Mouse (Mus musculus) ovary, postnatal 14 days (tissue): Measurements from ENCODE around the gene Gngt2.
A peak's percentile ranks its signal among the peaks of the same experiment; 100 is the strongest.
"Not testable (repeated sequence)": the region's sequence is repeated elsewhere in the genome, so short reads cannot be mapped to it uniquely, and the experiment has no call there.

Experiments used
- DNase-seq: peaks from one replicate; pipeline ENCODE4 v3.0.0; 2022; ENCODE audit warnings: low spot score

The Gngt2 gene

DNA sequence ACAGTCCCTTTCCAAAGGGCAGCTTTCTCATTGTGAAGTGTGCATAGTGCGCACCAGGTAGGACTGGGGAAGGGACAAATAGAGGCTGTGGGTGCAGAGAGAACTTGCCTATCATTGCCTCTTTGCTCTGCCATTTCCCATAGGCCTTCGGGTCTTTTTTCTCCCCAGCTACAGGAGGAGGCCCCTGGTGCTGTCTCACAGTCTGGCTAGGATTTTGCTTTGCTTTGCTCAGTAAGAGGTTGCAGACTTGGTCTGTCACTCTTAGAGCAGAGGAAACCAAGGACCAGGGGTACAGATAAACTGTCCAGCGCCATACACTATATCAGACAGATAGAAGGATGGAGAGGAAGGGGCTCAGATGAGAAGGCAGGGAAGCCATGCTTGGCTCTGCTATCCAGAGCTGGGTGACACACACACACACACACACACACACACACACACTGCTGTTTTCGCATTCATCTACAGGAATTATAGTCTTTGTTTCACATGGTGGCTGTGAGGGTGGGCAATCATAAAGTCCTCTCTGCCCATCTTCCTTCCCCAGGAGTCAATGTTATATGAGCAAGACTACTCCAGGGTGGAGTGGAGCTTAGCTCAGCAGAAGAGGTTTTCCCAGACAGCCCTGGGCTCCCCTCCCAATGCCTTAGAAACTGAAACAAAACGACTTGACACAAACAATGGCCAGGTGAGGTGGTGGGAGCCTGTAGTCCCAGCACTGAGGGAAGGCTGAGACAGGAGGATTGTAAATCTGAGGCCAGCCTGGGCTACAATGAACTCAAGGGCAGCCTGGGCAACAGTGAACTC lies 3.9 kb downstream of the Gngt2 start:
- no peak for DNase-seq

DNA sequence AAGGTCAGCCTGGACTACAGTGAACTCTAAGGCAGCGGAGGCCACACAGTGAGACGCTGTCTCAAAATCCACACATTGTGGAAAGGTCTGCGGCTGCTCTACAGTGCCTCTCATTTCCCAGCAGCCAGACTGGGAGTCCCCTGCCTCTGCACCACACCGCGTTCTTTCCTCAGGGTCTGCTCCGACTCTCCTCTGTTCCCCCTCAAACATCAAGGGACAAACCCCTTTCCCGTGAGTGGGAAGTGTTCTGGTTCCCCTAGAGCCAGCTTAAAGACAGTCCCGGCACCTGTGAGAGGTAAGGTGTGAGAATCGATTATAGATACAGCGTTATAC lies 4.4 kb downstream of the Gngt2 start:
- DNase-seq: no peak

DNA sequence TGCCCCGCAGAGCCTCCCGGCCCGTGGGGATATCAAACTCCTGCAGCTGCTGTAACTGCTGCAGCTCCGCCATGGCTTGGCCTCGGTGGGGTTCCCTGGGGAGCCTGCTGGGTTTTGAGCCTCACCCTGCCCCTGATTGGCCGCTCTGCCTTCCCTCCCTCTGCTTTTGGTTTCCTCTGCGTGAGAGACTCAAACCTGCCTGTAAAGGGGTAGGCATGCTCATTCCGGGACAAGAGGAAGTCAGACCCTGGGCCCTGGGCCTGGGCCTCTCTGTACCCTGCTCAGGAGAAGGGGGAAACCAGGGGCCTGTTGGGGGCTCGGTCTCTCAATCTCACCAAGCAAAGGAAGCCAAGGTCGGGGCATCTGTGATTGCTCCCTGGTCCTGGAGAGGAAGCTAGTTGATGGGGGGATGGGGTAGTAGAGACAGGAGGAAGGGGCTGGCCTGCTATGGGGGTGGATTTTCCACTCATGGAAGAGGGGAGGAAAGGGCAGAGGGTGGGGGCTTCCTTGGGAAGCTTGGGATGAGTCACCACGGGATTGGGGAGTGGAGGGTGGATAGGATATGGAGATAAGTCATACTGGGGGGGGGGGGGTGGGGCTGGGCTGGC lies 5.2 kb downstream of the Gngt2 start, which contains the start of gene Abi3:
Abi3 (minus strand) TSS at position 403 of the 608 bp plus-strand sequence.
- DNase-seq: no peak

DNA sequence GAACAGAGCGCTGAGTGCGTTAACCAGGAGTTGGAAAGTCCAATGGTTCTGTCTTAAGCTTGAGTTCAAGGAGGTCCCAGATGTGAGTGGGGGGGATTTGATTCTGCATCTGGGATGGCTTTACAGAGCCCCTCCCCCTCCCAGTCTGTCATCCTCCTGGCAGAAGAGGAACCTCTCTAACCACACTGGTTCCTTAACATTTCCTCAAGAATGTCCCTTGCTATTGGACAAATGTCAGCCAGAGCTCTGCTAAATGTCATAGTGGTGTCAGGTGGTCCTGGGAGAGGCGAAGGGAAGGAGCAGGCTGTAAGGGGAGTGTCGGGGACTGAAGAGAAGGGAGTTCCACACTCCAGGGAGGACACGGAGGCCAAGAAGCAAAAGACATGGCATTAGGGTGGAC lies 5.9 kb downstream of the Gngt2 start:
- no peak for DNase-seq

DNA sequence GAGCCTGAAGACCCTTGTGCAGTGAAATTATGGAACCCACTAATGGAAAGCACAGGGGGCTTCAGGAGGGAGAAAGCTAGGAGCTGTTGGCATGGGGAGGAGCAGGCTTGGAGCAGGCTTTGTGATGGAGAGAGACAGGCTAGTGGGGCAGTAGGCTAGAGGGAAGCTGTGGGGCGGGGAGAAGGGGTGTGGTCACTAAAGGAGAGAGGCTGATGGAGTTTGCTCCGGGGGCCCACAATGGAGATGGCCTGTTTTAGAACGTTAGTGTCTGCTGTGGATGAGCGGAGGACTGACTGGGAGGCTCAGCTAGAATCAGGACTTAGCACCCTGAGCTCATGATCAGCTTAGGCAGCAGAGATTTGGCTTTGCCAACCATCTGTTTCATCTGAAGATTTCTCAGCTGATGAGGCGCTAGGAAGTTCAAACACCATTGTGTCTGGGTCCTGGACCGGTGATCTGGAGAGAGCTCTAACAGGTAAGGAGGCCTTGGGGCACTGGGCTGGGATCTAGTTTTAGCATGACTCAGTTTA lies 6.5 kb downstream of the Gngt2 start:
- DNase-seq: no peak

DNA sequence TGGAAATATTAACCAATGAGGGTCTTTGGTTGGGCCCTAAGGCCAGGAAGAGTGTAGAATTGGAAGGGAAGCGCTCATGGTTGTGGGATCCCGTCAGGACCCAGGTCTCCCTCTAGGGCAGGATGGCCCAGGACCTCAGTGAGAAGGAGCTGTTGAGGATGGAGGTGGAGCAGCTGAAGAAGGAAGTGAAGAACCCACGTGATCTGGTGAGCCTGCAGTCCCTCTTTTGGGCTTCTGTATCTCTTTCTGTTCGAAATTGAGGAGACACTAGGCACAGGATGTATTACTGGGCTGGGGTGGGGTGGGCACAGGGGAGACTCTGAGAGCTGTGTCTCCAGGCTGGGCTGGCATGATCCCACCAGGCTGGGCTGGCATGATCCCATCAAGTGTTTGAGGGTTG lies 7.9 kb downstream of the Gngt2 start:
- no peak for DNase-seq

DNA sequence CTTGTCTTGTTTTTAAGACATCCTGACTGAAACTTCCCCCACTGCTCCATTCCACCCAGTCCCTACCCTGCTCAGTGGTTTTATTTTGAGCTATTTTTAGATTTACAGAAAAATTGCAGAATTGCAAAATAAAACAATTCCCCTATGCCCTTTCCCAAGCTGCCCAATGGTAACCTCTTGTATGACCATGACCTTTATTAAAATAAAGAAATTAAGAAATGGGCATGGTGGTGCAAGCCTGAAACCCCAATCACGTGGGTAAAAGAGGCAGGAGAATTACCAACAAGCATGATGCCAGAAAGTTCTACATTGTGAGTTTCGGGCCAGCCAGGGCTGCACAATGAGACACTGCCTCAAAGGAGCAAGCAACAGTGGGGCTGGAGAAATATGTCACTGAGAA lies 13.9 kb downstream of the Gngt2 start:
- DNase-seq: no peak

DNA sequence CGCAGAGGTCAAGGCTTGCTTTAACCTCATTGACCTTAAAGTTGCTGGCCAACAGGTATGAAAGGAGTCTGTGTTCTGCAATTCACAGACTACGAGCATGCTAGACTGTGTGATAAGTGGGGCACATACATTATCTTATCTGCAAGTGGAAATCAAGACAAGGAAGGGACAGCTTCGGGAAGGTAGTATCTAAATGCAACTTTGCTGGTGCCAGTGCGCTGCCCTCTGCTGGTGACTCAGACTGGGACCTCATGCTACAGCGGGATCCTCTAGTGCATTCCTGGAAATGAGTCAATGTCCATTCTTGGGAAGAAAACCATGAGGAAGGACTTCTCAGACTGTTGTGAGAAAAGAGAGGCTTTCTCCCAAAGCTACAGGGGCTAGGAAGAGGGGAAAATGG lies 16.7 kb downstream of the Gngt2 start:
- DNase-seq: peak; percentile 44

DNA sequence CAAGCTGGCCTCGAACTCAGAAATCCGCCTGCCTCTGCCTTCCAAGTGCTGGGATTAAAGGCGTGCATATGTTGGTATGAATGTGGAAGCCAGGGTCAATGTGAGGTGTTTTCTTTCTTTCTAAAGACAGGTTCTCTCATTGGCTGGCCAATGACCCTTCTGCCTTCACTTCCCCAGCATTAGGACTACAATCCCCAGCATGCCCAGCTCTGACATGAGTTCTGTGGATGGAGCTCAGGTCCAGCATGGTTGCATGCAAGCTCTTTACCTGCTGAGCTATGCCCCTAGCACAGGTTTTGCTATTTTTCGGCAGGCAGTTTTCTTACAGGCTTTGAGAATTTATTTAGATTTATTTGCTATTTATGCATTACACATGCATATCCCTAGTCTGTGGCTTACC lies 20.3 kb downstream of the Gngt2 start:
- DNase-seq: no peak

DNA sequence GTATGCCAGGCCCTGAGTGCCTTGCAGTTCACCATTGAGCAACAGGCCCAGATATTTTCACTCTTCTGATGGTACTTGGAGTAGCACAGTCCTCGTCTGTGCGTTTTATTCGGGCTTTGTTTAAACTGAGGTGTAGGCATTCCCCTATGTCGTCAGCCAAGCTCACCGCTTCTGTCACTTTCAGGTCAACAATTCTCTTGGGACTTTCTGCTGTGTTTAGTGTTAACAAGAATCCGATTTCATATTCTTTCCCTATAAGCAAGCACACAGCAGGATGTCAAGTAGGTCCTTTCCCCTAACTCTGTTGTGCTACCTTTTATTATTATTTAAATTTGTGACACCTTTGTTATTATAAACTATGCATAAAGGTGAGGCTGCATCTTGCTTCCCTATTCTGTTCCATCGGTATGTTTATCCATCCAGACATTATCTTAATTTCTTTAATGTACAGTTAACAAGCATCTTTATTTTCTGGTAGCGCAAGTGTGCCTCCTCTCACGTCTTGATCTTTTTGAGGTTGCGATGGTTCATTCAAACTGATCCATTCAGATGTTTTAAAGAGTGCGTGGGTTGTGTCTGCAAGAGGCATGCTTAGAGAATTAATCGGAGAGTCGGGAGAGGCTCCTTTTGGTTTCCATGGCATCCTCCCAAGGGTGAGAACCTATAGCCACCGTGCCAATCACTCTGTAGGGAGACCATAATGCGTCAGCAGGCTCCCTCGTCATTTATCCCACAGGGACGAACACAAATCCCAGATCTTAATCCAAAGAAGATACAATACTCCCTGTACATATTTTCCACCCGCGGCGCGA lies 20.9 kb downstream of the Gngt2 start:
- no peak for DNase-seq

DNA sequence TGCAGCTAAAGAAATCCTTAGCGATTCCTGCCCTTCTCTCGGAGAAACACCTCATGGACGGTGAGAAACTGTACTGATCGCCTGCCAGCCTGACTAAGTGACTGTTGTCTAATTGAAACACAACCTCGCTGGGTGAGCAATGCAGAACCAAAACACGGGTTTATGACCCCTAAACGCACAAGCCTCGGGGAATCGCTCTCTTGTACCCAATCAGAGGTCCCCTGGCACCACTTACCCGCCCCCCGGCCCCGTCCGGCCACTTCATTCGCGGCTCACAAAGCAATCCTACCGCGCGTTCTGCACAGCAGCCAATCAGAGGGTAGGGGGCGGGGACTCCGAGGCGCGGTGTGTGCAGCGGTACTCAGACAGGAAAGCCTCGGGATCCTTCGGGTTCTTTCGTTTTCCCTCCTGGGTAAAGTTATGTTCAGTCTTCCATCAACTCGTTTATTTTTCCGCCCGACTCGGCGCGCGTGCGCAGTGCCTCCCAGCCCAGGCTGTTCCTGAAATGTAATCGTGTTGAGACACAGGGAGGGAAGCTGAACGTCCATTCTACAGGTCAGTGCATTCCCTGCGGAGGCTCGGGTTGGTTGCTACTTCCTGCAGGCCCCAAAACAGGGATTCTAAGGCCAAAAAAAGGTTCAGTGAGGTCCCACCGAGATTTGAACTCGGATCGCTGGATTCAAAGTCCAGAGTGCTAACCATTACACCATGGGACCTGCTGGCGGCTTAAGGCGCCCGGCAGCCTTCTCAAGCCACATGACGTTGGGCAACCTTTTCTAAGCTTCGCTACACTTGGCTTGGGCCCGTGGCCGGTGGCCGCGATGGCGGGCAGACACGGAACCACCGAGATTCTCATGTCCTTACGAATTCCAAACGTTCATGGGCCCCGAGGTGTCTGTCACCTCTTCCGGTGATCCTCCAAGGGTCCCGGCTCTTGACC lies 21.8 kb downstream of the Gngt2 start:
- peak; percentile 99 for DNase-seq

DNA sequence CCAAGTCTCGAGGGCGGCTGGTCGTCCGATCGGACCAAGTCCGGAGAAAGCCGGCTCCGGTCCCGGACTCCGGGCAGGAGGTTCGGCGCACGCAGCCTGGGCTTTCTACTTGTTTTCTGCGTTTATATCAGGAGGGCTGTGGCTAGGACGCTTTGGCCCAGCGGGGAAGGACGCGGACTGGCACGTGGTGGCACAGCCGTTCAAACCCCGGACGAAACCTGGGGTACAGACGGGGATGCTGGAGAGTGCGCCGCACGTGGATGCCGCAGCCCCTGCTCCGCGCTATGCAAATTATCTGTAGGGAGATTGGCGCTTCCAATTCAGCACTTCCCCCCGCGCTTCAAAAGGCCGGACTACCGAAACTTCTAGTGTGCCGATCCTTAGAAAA lies 22.4 kb downstream of the Gngt2 start:
- DNase-seq: peak; percentile 66

DNA sequence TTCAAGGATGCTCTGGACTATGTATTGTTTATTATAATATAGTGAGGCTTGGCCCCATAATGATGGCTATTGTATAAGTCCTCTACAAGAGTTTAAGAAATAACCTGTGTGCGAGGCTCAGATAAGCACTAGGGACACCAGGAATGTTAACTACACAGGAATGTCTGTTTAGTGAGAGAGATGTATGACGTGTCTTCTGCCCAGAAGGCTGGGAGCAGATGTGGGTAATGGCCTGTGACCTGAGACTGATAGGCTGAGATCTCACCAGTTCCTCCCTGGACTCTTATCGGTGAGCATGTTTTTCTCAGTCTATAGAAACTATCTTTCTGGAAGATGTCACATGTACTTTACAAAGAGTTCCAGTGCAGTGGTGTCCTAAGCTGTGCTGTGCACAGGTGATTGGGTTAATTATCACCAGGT lies 23.1 kb downstream of the Gngt2 start:
- no peak for DNase-seq

DNA sequence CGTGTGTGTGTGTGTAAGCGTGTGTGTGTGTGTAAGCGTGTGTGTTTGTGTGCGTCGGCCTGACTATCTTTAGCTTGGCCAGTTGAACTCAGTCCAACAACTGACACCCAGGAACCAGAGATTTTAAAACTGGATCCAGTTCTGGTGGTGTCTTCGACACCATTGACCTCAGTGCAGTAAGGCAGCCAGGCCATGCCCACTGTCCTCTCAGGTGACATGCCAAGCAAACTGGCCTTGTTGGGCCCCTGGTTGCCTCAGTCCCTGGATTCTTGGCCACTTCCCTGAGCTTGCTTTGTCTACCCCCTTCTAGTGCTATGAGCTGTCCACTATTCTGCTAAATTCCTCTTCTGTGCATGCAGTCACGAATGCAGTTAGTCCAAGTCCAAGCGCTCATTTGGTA lies 24.4 kb downstream of the Gngt2 start:
- DNase-seq: no peak

DNA sequence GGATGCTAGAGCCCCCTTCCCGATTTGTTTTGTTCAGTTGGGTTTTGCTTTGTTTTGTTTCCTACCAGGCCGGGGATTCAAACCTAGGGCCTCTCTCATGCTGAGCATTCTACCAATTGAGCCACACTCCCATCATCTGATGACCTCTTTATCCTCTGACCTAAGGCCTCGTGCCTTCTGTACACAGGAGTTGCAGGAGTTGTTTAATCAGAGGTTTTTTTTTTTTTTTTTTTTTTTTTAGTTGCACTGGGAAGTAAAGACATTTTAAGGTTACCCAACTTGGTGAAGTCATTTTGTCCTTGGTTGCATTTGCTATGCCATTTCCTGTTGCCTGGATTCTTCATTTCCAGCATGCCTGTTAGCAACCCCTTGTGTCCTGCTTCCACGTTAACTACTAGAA lies 32.4 kb downstream of the Gngt2 start:
- DNase-seq: no peak

DNA sequence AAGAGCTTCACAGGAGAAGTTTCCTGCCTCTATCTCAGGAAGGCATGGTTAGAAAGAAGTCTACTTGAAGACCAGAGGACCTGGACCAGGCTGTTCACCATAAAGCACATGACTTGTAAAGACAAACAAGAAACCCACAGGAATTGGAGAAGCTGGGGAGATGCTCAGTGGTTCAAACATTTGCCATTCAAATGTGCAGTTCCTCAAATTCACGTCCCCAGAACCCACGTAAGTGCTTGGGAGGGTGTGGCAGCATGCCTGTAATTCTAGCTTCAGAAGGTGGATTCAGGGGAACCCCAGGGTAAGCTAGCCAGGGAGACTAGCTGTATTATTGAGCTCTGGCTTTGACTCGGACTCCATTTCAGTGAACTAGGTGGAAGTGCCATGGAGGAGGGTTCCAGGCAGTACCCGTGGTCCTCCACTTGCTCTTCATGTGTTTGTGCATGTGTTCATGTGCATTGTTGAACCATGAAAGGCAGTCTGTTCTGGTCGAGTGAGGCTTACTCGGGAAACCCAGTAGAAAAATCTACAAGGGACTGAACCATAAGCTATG lies 33.0 kb downstream of the Gngt2 start:
- no peak for DNase-seq

DNA sequence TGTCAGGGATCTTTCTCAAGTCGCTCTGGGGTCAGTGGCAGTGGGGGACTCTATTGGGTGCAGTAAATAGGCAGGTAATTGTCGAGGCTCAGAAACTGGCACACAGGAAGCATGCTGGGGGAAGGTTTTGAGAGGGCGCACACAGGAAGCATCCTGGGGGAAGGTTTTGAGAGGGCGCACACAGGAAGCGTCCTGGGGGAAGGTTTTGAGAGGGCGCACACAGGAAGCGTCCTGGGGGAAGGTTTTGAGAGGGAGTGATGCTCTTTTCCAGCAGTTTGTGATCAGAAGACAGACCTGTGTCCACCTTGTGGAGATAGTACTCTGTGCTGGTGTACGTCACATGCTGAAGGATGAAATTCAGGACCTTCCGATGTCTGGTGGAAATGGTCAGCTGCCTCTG lies 38.8 kb downstream of the Gngt2 start:
- DNase-seq: no peak

DNA sequence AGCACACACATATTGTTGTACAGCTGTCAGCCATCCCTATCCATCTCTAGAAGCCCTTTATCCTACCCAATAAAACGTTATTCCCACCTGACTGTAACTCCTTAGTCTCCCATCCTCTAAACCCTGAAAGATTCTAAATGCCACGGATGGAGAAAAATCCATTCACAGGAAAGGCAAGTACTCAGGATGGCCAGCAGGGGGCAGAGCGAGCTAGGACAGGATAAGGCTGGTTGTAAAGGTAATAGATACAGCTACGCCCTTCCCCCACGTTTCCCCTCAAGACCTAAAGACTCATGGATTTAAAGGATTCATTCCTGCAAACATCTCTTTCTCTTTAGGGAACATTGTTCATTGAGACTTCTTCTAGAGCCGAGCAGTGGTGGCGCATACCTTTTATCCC lies 39.3 kb downstream of the Gngt2 start:
- DNase-seq: peak; percentile 58

DNA sequence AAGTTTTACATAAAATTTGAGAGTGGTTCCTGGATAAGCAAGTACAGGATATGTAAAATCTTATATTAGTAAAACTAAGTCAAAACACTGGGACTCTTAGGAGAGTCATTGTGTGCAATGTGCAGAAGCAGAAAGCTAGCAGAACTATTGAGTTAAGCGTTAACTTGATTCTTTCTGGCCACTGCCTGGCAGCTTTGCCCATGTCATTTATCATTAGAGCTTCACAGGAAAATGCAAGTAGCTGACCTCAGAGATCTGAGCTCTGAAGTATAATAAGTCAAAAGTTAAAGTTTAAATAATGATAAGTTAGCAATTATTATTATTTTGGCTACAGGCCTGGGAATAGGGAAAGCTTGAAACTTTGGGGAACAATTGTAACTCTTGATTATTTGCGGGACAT lies 42.8 kb downstream of the Gngt2 start:
- DNase-seq: not testable (repeated sequence)

DNA sequence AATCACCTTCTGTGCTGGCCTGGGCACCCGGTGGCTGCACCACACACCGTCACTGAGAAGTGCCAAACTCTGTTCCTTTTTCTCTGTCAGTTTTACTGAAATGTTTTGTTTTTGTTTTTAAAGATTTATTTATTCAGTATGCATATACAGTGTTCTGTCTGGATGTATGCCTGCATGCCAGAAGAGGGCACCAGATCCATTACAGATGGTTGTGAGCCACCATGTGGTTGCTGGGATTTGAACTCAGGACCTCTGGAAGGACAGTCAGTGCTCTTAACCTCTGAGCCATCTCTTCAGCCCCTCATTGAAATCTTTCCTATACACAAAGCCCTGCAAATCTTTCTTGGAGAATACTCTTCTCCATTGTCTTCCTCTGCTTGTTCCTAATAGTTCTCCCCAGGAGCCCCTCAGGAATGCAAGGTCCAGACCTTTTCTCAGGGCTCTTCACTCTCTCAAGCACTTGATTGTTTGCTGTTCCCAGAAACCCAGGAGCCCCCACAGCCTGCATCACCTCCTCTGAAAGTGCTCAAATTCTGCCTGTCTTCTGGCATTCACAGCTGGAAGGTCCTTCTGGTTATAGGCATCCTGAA lies 53.5 kb downstream of the Gngt2 start:
- no peak for DNase-seq
